8 mouse cellular contexts compared by ENCODE assay signal in the genomic region with DNA sequence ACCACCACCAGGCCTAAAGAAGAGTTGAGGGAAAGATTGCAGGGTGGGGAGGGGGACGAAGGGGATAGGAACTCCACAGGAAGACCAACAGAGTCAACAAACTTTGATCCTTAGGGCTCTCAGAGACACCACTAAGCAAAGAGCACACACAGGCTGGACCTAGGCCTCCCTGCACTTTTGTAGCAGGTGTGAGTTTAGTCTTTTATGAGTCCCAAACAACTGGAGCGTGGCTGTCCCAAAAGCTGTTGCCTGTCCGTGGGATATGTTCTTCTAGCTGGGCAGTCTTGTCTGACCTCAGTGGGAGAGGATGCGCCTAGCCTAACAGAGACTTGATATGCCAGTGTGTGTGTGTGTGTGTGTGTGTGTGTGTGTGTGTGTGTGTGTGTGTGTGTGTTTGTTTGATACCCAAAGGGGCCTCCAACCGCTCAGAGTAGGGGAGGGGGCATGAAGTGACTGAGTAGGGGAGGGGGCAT. TPM values are rescaled to one million over a fixed set of nuclear protein-coding genes. Genes with fewer than 3 reads are reported as not detected.
DNase-seq lines count a peak whose midpoint lies in the region; ATAC-seq and TF ChIP-seq lines count a peak whose summit lies in the region.

No protein-coding gene starts in this region.

- no peaks in the 10 kb centered on the region for H3K36me3 ChIP-seq in kidney, adult 2 months (ENCODE audit: control insufficient read depth, insufficient read depth, low read length)
- H3K36me3 ChIP-seq in hindbrain, embryonic 14.5 days (replicated peaks; ENCODE audit: control insufficient read depth, insufficient read depth) = no peaks in the 10 kb centered on the region
- H3K36me3 ChIP-seq in midbrain, postnatal 0 days (ENCODE audit: insufficient read depth, low read length) = no peaks in the 10 kb centered on the region

- no peak for TF ChIP-seq POLR2A in kidney, adult 2 months (IDR thresholded peaks at IDR 0.05; ENCODE audit: low read depth, low read length)

- H3K9ac ChIP-seq in hindbrain, embryonic 14.5 days = no peak overlapping the region
- no peak overlapping the region for H3K9ac ChIP-seq in midbrain, postnatal 0 days (replicated peaks; ENCODE audit: low read length, poor library complexity, severe bottlenecking)

- peak overlapping the region; percentile 30; the same call in 1 of the 2 replicates for H3K27ac ChIP-seq in kidney, adult 2 months (ENCODE audit: insufficient read depth, low read depth, low read length)
- H3K27ac ChIP-seq in hindbrain, embryonic 14.5 days = no peak overlapping the region
- H3K27ac ChIP-seq in midbrain, postnatal 0 days (ENCODE audit: low read depth, low read length) = no peak overlapping the region

- peak overlapping the region; percentile 100; the same call in 1 of the 2 replicates for H3K4me3 ChIP-seq in kidney, adult 2 months (ENCODE audit: insufficient read depth, low read depth, low read length)
- H3K4me3 ChIP-seq in hindbrain, embryonic 14.5 days (replicated peaks; ENCODE audit: low read length) = peak overlapping the region; percentile 43
- H3K4me3 ChIP-seq in midbrain, postnatal 0 days (ENCODE audit: low read depth, low read length) = peak overlapping the region; percentile 39; the same call in 1 of the 2 replicates

- H3K4me2 ChIP-seq in hindbrain, embryonic 14.5 days (replicated peaks) = peak overlapping the region; percentile 85
- H3K4me2 ChIP-seq in midbrain, postnatal 0 days (ENCODE audit: low read depth, low read length, poor library complexity, severe bottlenecking) = peak overlapping the region; percentile 67

- WGBS in kidney, adult 2 months = 53% methylated on average over 5 of the region's 5 CpGs
- WGBS in hindbrain, embryonic 14.5 days = 54% methylated on average over 5 of the region's 5 CpGs
- WGBS in midbrain, postnatal 0 days = 52% methylated on average over 5 of the region's 5 CpGs

- ATAC-seq in hindbrain, embryonic 14.5 days (ENCODE audit: low FRiP score) = peak; percentile 31; the same call in 1 of the 2 replicates
- ATAC-seq in midbrain, postnatal 0 days (ENCODE audit: low FRiP score) = peak; percentile 27; the same call in 1 of the 2 replicates

- H3K27me3 ChIP-seq in kidney, adult 2 months (replicated peaks; ENCODE audit: control insufficient read depth, insufficient read depth, low read length) = no peaks in the 10 kb centered on the region
- H3K27me3 ChIP-seq in hindbrain, embryonic 14.5 days (ENCODE audit: control insufficient read depth, insufficient read depth, low read length) = no peaks in the 10 kb centered on the region
- no peaks in the 10 kb centered on the region for H3K27me3 ChIP-seq in midbrain, postnatal 0 days (ENCODE audit: insufficient read depth, low read length)

- H3K4me1 ChIP-seq in kidney, adult 2 months (ENCODE audit: control insufficient read depth, insufficient read depth, low read length) = peaks cover 5% of the 10 kb centered on the region
- peaks cover 10% of the 10 kb centered on the region for H3K4me1 ChIP-seq in hindbrain, embryonic 14.5 days (replicated peaks; ENCODE audit: control insufficient read depth, insufficient read depth, low read length)
- H3K4me1 ChIP-seq in midbrain, postnatal 0 days (ENCODE audit: insufficient read depth, low read length) = no peaks in the 10 kb centered on the region

- no peak for DNase-seq in kidney, adult 2 months
- no peak for DNase-seq in kidney, postnatal 25 days
- peak; percentile 11 for DNase-seq in ZHBTc4 (ENCODE audit: low read depth, low spot score)
- no peak for DNase-seq in hindbrain, embryonic 14.5 days (ENCODE audit: low spot score)
- DNase-seq in midbrain, postnatal 0 days (ENCODE audit: low spot score) = no peak
- no peak for DNase-seq in gastrocnemius, postnatal 14 days
- no peak for DNase-seq in frontal cortex, postnatal 14 days (ENCODE audit: low spot score in 2 of 2)
- DNase-seq in testis, postnatal 14 days (ENCODE audit: low spot score) = no peak

- no peaks in the 10 kb centered on the region for H3K9me3 ChIP-seq in hindbrain, embryonic 14.5 days (ENCODE audit: control insufficient read depth, low read length)
- no peaks in the 10 kb centered on the region for H3K9me3 ChIP-seq in midbrain, postnatal 0 days (ENCODE audit: low read length)

- intact Hi-C loops in gastrocnemius, postnatal 14 days (cut with DNase I; ENCODE audit: low total_unique reads) = no loop called here

- no peak for TF ChIP-seq CTCF in kidney, adult 2 months (conservative IDR thresholded peaks at IDR 0.05; ENCODE audit: insufficient read depth, insufficient read length, low read depth, low read length)
- no peak for TF ChIP-seq CTCF in midbrain, postnatal 0 days (IDR thresholded peaks at IDR 0.05)

RNA-seq across cellular contexts. Expression of a gene that starts 0.7 kb away (rescaled TPM):
- 14.5 and 19.4 TPM in 2 replicates for polyA plus RNA-seq in kidney, adult 2 months (2012; rRNA removed)
- 2.5 and 4.3 TPM in 2 replicates for polyA plus RNA-seq in hindbrain, embryonic 14.5 days (2014; fragmentation: Nextera tagmentation; extraction: Ambion mirVana)
- total RNA-seq in midbrain, postnatal 0 days (2014; rRNA removed) = 5.0 and 6.4 TPM in 2 replicates
- polyA plus RNA-seq in midbrain, postnatal 0 days (2015; fragmentation: Nextera tagmentation; extraction: Ambion mirVana) = 3.0 and 3.3 TPM in 2 replicates
- total RNA-seq in gastrocnemius, postnatal 14 days (2021) = 1 to 10 TPM; 3.2 to 4.2 TPM

RNA-seq across cellular contexts. Expression of a gene that starts 29.1 kb away (rescaled TPM):
- 22.8 and 27.6 TPM in 2 replicates for polyA plus RNA-seq in kidney, adult 2 months (2012; rRNA removed)
- polyA plus RNA-seq in hindbrain, embryonic 14.5 days (2014; fragmentation: Nextera tagmentation; extraction: Ambion mirVana) = 12.8 and 16.9 TPM in 2 replicates
- 0.71 and 3.0 TPM in 2 replicates for total RNA-seq in midbrain, postnatal 0 days (2014; rRNA removed)
- polyA plus RNA-seq in midbrain, postnatal 0 days (2015; fragmentation: Nextera tagmentation; extraction: Ambion mirVana) = 13.9 and 18.8 TPM in 2 replicates
- total RNA-seq in gastrocnemius, postnatal 14 days (2021) = 10 to 100 TPM; 38.9 to 45.9 TPM

RNA-seq across cellular contexts. Expression of a gene that starts 29.3 kb away (rescaled TPM):
- 3.8 and 5.4 TPM in 2 replicates for polyA plus RNA-seq in kidney, adult 2 months (2012; rRNA removed)
- polyA plus RNA-seq in hindbrain, embryonic 14.5 days (2014; fragmentation: Nextera tagmentation; extraction: Ambion mirVana) = 31.8 and 32.7 TPM in 2 replicates
- 24.4 and 25.3 TPM in 2 replicates for total RNA-seq in midbrain, postnatal 0 days (2014; rRNA removed)
- polyA plus RNA-seq in midbrain, postnatal 0 days (2015; fragmentation: Nextera tagmentation; extraction: Ambion mirVana) = 25.9 and 29.9 TPM in 2 replicates
- 10 to 100 TPM in 1 of 2 experiments, 1 to 10 TPM in 1; 9.0 to 10.7 TPM for total RNA-seq in gastrocnemius, postnatal 14 days (2021)

RNA-seq across cellular contexts. Expression of a gene that starts 38.9 kb away (rescaled TPM):
- 227 and 287 TPM in 2 replicates for polyA plus RNA-seq in kidney, adult 2 months (2012; rRNA removed)
- polyA plus RNA-seq in hindbrain, embryonic 14.5 days (2014; fragmentation: Nextera tagmentation; extraction: Ambion mirVana) = 345 and 377 TPM in 2 replicates
- total RNA-seq in midbrain, postnatal 0 days (2014; rRNA removed) = 129 and 174 TPM in 2 replicates
- 399 and 439 TPM in 2 replicates for polyA plus RNA-seq in midbrain, postnatal 0 days (2015; fragmentation: Nextera tagmentation; extraction: Ambion mirVana)
- total RNA-seq in gastrocnemius, postnatal 14 days (2021) = 100 to 1,000 TPM; 230 to 264 TPM

Comparison
In these comparisons a context has a peak if more than half of its experiments do, and no peak if none do; other contexts are left out.
1. H3K4me3 ChIP-seq: peak in every context shown above with its lines; median percentile 100 in kidney, adult 2 months; 43 in hindbrain, embryonic 14.5 days; 39 in midbrain, postnatal 0 days.